Mouse (Mus musculus) ES-E14 (cell line): ENCODE results near the gene Bri3.

Experiments used
- CHD2 ChIP-seq: IDR thresholded peaks from 2 replicates; pipeline ENCODE4 v1.6.1; 2014; ENCODE audit warnings: mild to moderate bottlenecking, low read depth, low read length, inconsistent platforms
- HCFC1 ChIP-seq: IDR thresholded peaks from 2 replicates; pipeline ENCODE4 v1.6.1; 2012; ENCODE audit warnings: low read length, inconsistent platforms, borderline replicate concordance; ENCODE audit not compliant: insufficient read depth
- MAFK ChIP-seq: IDR thresholded peaks from 2 replicates; pipeline ENCODE4 v1.6.1; 2014; ENCODE audit warnings: mild to moderate bottlenecking, low read depth, low read length, inconsistent platforms; ENCODE audit not compliant: insufficient read depth
- ZC3H11A ChIP-seq: IDR thresholded peaks from 2 replicates; pipeline ENCODE4 v1.6.1; 2012; ENCODE audit warnings: low read depth, mild to moderate bottlenecking, inconsistent platforms, low read length, borderline replicate concordance

- no peak for TF ChIP-seq HCFC1
- TF ChIP-seq CHD2 = no peak
- TF ChIP-seq MAFK = no peak
- TF ChIP-seq ZC3H11A = no peak
Observed at GRCm38 (mm10) chr5:144406256-144406655, 162.0 kb downstream of the Bri3 start.
